In genomic region chr11:121524191-121524590, GRCm38 (mm10) we compare ENCODE assay signal across 22 mouse cellular contexts.
"Had no signal": no experiment of that assay in that cellular context is flagged by ENCODE, and none has a peak within 500 bp of the region (broad histone marks: within the 10 kb centered on the region; RNA-seq: fewer than 3 reads in every experiment).

No protein-coding gene starts in this region.

- H3K9ac ChIP-seq: limb, embryonic 12.5 days; limb, embryonic 15.5 days; liver, embryonic 13.5 days; midbrain, embryonic 13.5 days; neural tube, embryonic 13.5 days; stomach, embryonic 15.5 days had no signal

- H3K36me3 ChIP-seq: limb, embryonic 12.5 days; limb, embryonic 15.5 days; midbrain, embryonic 10.5 days; midbrain, embryonic 13.5 days; neural tube, embryonic 13.5 days; stomach, embryonic 15.5 days had no signal

- H3K4me2 ChIP-seq: limb, embryonic 12.5 days; limb, embryonic 15.5 days; liver, embryonic 13.5 days; midbrain, embryonic 13.5 days; neural tube, embryonic 13.5 days; stomach, embryonic 15.5 days had no signal

- H3K27me3 ChIP-seq: limb, embryonic 15.5 days; liver, embryonic 13.5 days; megakaryocyte, embryonic 14.5 days; midbrain, embryonic 13.5 days; neural tube, embryonic 13.5 days; stomach, embryonic 15.5 days had no signal

- ATAC-seq: intestine, embryonic 16.5 days; midbrain, embryonic 13.5 days; midbrain, embryonic 16.5 days had no signal

- H3K4me3 ChIP-seq: limb, embryonic 12.5 days; limb, embryonic 15.5 days; liver, embryonic 13.5 days; megakaryocyte, embryonic 14.5 days; midbrain, embryonic 10.5 days; midbrain, embryonic 13.5 days; myocyte; neural tube, embryonic 13.5 days; stomach, embryonic 15.5 days had no signal

- H3K27ac ChIP-seq: limb, embryonic 12.5 days; limb, embryonic 15.5 days; liver, embryonic 13.5 days; midbrain, embryonic 10.5 days; midbrain, embryonic 13.5 days; neural tube, embryonic 13.5 days; stomach, embryonic 15.5 days had no signal

- H3K4me1 ChIP-seq: midbrain, embryonic 10.5 days had no signal

- DNase-seq: kidney, adult 18-20 months; kidney, adult 9 months; kidney, postnatal 14 days; kidney, postnatal 4 days; left cerebral cortex, postnatal 4 days; liver, embryonic 13.5 days; retina, postnatal 1 day; right cerebral cortex, postnatal 25 days; spleen, adult 18-20 months; thymus, adult 2 months; thymus, postnatal 14 days; thymus, postnatal 4 days had no signal

- H3K9me3 ChIP-seq: limb, embryonic 12.5 days; limb, embryonic 15.5 days; liver, embryonic 13.5 days; megakaryocyte, embryonic 14.5 days; midbrain, embryonic 10.5 days; midbrain, embryonic 13.5 days; neural tube, embryonic 13.5 days; stomach, embryonic 15.5 days had no signal
